In genomic region chr15:85670176-85670788, GRCm38 (mm10) we compare ENCODE assay signal across 8 mouse cellular contexts.
A peak's percentile ranks its signal among the peaks of the same experiment; 100 is the strongest.
DNase-seq lines count a peak whose midpoint lies in the region; ATAC-seq and TF ChIP-seq lines count a peak whose summit lies in the region.

No protein-coding gene starts in this region.

- peak overlapping the region; percentile 76 for H3K27ac ChIP-seq in intestine, embryonic 14.5 days (ENCODE audit: low read depth)
- no peak overlapping the region for H3K27ac ChIP-seq in limb, embryonic 11.5 days (replicated peaks; ENCODE audit: low read depth, low read length)
- no peak overlapping the region for H3K27ac ChIP-seq in midbrain, embryonic 11.5 days (ENCODE audit: low read depth, low read length)
- peak overlapping the region; percentile 99 for H3K27ac ChIP-seq in stomach, postnatal 0 days (replicated peaks)

- 0 out of 2 replicates have a peak, but pooled peaks cover 2% of the 10 kb centered on the region for H3K36me3 ChIP-seq in intestine, embryonic 14.5 days (ENCODE audit: control insufficient read depth, insufficient read depth, low read length)
- H3K36me3 ChIP-seq in limb, embryonic 11.5 days (ENCODE audit: control insufficient read depth, insufficient read depth, low read length) = no peaks in the 10 kb centered on the region
- H3K36me3 ChIP-seq in midbrain, embryonic 11.5 days (ENCODE audit: control insufficient read depth, insufficient read depth, low read length) = no peaks in the 10 kb centered on the region
- no peaks in the 10 kb centered on the region for H3K36me3 ChIP-seq in stomach, postnatal 0 days (ENCODE audit: control insufficient read depth, insufficient read depth, low read length)

- TF ChIP-seq EP300 in stomach, postnatal 0 days (optimal IDR thresholded peaks at IDR 0.05) = no peak

- peak; percentile 76 to 89 for DNase-seq in heart, adult 18-20 months
- DNase-seq in heart, adult 8-10 months (ENCODE audit: low spot score) = no peak
- DNase-seq in cerebellum, postnatal 14 days = peak; percentile 86 to 92
- peak; percentile 74 for DNase-seq in gastrocnemius, postnatal 10 days
- DNase-seq in intestine, embryonic 14.5 days (ENCODE audit: low spot score) = peak; percentile 83
- peak; percentile 64 for DNase-seq in limb, embryonic 11.5 days (ENCODE audit: low spot score)
- DNase-seq in midbrain, embryonic 11.5 days (ENCODE audit: low spot score, missing footprints) = no peak
- DNase-seq in stomach, postnatal 0 days (ENCODE audit: low spot score) = peak; percentile 68

- peak overlapping the region; percentile 80 for H3K4me2 ChIP-seq in intestine, embryonic 14.5 days (ENCODE audit: low read length)
- peak overlapping the region; percentile 97 for H3K4me2 ChIP-seq in limb, embryonic 11.5 days (ENCODE audit: low read depth, severe bottlenecking)
- H3K4me2 ChIP-seq in midbrain, embryonic 11.5 days = peak overlapping the region; percentile 89
- H3K4me2 ChIP-seq in stomach, postnatal 0 days (replicated peaks; ENCODE audit: low read depth) = peak overlapping the region; percentile 82

- peak overlapping the region; percentile 83 for H3K9ac ChIP-seq in intestine, embryonic 14.5 days (ENCODE audit: low read length)
- peak overlapping the region; percentile 64 for H3K9ac ChIP-seq in limb, embryonic 11.5 days (ENCODE audit: low read length)
- H3K9ac ChIP-seq in midbrain, embryonic 11.5 days (ENCODE audit: low read length) = peak overlapping the region; percentile 67
- H3K9ac ChIP-seq in stomach, postnatal 0 days (ENCODE audit: low read length) = peak overlapping the region; percentile 94

- peaks cover 15% of the 10 kb centered on the region; the same call in 1 of the 2 replicates for H3K4me1 ChIP-seq in intestine, embryonic 14.5 days (replicated peaks; ENCODE audit: control insufficient read depth, insufficient read depth, low read length)
- peaks cover 15% of the 10 kb centered on the region; the same call in 1 of the 2 replicates for H3K4me1 ChIP-seq in limb, embryonic 11.5 days (ENCODE audit: control insufficient read depth, insufficient read depth, low read length)
- peaks cover 13% of the 10 kb centered on the region for H3K4me1 ChIP-seq in midbrain, embryonic 11.5 days (ENCODE audit: control insufficient read depth, insufficient read depth, low read length)
- peaks cover 3% of the 10 kb centered on the region for H3K4me1 ChIP-seq in stomach, postnatal 0 days (replicated peaks; ENCODE audit: control insufficient read depth, insufficient read depth)

- peak overlapping the region; percentile 61 for H3K4me3 ChIP-seq in intestine, embryonic 14.5 days (ENCODE audit: low read depth, low read length)
- H3K4me3 ChIP-seq in limb, embryonic 11.5 days (ENCODE audit: low read depth, low read length) = peak overlapping the region; percentile 65
- H3K4me3 ChIP-seq in midbrain, embryonic 11.5 days (ENCODE audit: low read depth, low read length) = peak overlapping the region; percentile 57
- peak overlapping the region; percentile 91 for H3K4me3 ChIP-seq in stomach, postnatal 0 days (ENCODE audit: low read depth, low read length)

- TF ChIP-seq CTCF in stomach, postnatal 0 days (IDR thresholded peaks at IDR 0.05; ENCODE audit: low read depth) = no peak; the same call in 1 of the 2 replicates

- H3K27me3 ChIP-seq in intestine, embryonic 14.5 days (replicated peaks; ENCODE audit: control insufficient read depth, insufficient read depth, low read length) = peaks cover 68% of the 10 kb centered on the region
- H3K27me3 ChIP-seq in limb, embryonic 11.5 days (ENCODE audit: control insufficient read depth, insufficient read depth, low read length) = peaks cover 72% of the 10 kb centered on the region
- peaks cover 92% of the 10 kb centered on the region for H3K27me3 ChIP-seq in midbrain, embryonic 11.5 days (ENCODE audit: control insufficient read depth, insufficient read depth, low read length)
- H3K27me3 ChIP-seq in stomach, postnatal 0 days (ENCODE audit: control insufficient read depth, insufficient read depth, low read length) = no peaks in the 10 kb centered on the region

- peak; percentile 54; the same call in 1 of the 2 replicates for ATAC-seq in intestine, embryonic 14.5 days (replicated peaks; ENCODE audit: low FRiP score, low TSS enrichment, low read depth)
- peak; percentile 65 for ATAC-seq in limb, embryonic 11.5 days (ENCODE audit: insufficient number of reproducible peaks, low FRiP score, low TSS enrichment, low read depth)
- ATAC-seq in midbrain, embryonic 11.5 days (ENCODE audit: low FRiP score) = peak; percentile 52
- peak; percentile 45 for ATAC-seq in stomach, postnatal 0 days (ENCODE audit: low FRiP score, low TSS enrichment)

- H3K9me3 ChIP-seq in intestine, embryonic 14.5 days (ENCODE audit: control insufficient read depth, low read length) = no peaks in the 10 kb centered on the region
- no peaks in the 10 kb centered on the region for H3K9me3 ChIP-seq in limb, embryonic 11.5 days (ENCODE audit: control insufficient read depth, low read length)
- H3K9me3 ChIP-seq in midbrain, embryonic 11.5 days (ENCODE audit: control insufficient read depth, low read length) = no peaks in the 10 kb centered on the region
- H3K9me3 ChIP-seq in stomach, postnatal 0 days (ENCODE audit: control insufficient read depth, low read length) = no peaks in the 10 kb centered on the region

- WGBS in intestine, embryonic 14.5 days = 2% methylated on average over 55 of the region's 64 CpGs
- under 1% methylated on average over 52 of the region's 64 CpGs for WGBS in limb, embryonic 11.5 days
- 2% methylated on average over 53 of the region's 64 CpGs for WGBS in midbrain, embryonic 11.5 days
- 2% methylated on average over 38 of the region's 64 CpGs for WGBS in stomach, postnatal 0 days

Comparison
In these comparisons a context has a peak if more than half of its experiments do, and no peak if none do; other contexts are left out.
1. DNase-seq: peak in heart, adult 18-20 months (2 of 2), cerebellum, postnatal 14 days (2 of 2), gastrocnemius, postnatal 10 days (single experiment), intestine, embryonic 14.5 days (single experiment), limb, embryonic 11.5 days (single experiment) and stomach, postnatal 0 days (single experiment); none in heart, adult 8-10 months (single experiment) and midbrain, embryonic 11.5 days (single experiment).
2. H3K27ac ChIP-seq: peak in intestine, embryonic 14.5 days (single experiment) and stomach, postnatal 0 days (single experiment); none in limb, embryonic 11.5 days (single experiment) and midbrain, embryonic 11.5 days (single experiment).
3. Peak in every context shown above with its lines, with median percentiles within 50 percentile points of each other: ATAC-seq, H3K4me2 ChIP-seq, H3K4me3 ChIP-seq and H3K9ac ChIP-seq.